Mouse (Mus musculus): Measurements from ENCODE around the gene Jph2. TPM values are rescaled to one million over a fixed set of nuclear protein-coding genes. Genes with fewer than 3 reads are reported as not detected.

Gene Jph2
- polyA plus RNA-seq, 1 experiment from 2014 or later: 0.28 TPM

DNA sequence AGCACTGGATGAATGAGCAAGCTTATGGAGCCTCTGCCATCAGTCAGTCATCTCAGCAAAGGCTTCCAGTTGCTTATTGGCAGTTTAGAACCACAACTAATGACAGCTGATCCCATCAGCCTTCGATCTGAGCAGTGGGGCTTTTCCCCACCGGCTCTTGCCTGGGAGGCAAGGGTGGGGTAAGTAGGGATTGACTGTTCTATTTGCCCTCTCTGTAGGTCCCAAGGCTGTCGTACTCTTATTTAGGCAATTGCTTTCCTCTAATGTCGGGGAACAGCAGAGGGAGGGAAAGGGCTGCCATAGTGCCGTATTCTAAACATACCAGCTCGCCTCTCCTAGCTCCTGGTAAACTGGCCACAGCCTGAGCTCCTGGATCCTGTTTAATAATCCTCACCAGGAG is 26.8 kb upstream of the Jph2 start, which contains the start of gene Oser1:
Oser1 (minus strand) TSS at position 101 of the 400 bp plus-strand sequence.
- DNase-seq (ENCODE audit: low read depth, low spot score) (no peak), ATAC-seq (no peak)
- POLR2A ChIA-PET: no interaction called here
- in situ Hi-C loops (cut with MboI; ENCODE audit: low pct_unique_long_range_greater_than_20kb): loop anchor here (5.0 kb wide), 1 partner anchor 48 kb away; the partner anchor contains the start of gene Fitm2
- H3K27me3 ChIP-seq: no peaks in the 10 kb centered on the region
- no peak for TF ChIP-seq CTCF (IDR thresholded peaks at IDR 0.05)
- CTCF ChIA-PET: interaction anchor here (1.4 kb wide), 1 partner anchor 10 kb away, joined by 4 read pairs; no protein-coding TSS in a partner anchor

DNA sequence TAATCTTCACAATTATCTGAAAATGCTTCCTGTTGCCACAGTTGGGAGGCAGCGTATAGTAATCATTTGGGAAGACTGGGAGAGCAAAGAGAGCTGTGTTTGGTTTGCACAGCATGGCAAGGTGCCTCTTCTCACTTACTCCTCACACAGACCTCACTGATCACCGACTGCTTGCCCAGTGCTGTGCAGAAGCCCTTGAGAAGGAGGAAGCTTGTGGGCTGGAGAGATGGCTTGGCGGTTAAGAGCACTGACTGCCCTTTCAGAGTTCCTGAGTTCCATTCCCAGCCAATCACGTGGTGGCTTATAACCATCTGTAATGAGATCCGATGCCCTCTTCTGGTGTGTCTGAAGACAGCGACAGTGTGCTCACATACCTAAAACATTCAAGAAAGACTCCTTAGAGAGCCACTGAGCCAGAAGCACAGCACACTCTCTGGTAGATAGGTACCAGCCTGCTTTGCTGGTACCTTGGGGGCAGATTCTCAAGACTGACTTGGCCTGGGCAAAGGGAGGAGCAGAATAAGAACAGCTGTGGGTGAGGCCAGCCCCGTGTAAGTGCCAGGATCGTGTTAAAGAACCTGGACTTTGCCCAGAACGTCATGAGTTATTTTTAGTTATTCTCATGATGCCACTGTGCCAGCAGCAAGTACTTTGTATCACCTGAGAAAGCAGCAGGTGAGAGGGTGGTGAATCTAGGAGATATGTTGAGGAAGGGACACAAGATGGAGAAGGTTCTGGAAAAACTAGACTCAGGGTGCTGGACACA is 25.3 kb upstream of the Jph2 start:
- DNase-seq (ENCODE audit: low read depth, low spot score): no peak
- CTCF ChIA-PET: interaction anchor here (1.2 to 1.4 kb wide), 2 partner anchors 12 to 14 kb away, joined by 3 to 4 read pairs; no protein-coding TSS in a partner anchor

DNA sequence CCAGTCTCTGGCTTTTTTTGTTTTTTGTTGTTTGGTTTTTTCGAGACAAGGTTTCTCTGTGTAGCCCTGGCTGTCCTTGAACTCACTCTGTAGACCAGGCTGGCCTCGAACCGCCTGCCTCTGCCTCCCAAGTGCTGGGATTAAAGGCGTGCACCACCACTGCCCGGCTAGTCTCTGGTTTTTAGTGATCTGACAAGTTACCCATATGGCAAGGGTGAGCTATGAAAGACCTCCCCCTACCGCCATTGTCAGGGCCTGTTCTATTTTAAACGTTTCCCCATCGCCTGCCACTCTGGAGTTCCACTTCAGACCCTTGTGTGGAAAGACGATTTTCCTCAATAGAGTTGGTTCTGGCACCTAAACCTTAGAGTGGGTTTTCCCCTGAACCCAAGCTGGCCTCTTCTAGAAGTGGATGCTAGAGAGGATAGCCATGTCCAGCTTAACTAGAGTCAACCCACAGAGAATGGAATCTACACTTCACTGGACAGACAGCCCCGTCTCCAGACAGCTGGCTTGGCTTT is 22.6 kb upstream of the Jph2 start:
- POLR2A ChIA-PET: no interaction called here
- H3K27me3 ChIP-seq: no peaks in the 10 kb centered on the region
- CTCF ChIA-PET: interaction anchor here (0.8 to 1.6 kb wide), 3 partner anchors 19 to 52 kb away, joined by 3 to 6 read pairs (median 3); partner anchors contain the start of gene Fitm2
- no peak for TF ChIP-seq CTCF (IDR thresholded peaks at IDR 0.05)
- DNase-seq (ENCODE audit: low read depth, low spot score) (no peak), ATAC-seq (no peak)
- in situ Hi-C loops (cut with MboI; ENCODE audit: low pct_unique_long_range_greater_than_20kb): loop anchor here (5.0 kb wide), 1 partner anchor 52 kb away; the partner anchor contains the start of gene Fitm2

More for the DNA sequence above, 25.3 kb upstream of the Jph2 start:
- TF ChIP-seq CTCF (IDR thresholded peaks at IDR 0.05): no peak
- POLR2A ChIA-PET: interaction anchor here (0.7 kb wide), 1 partner anchor 32 kb away, joined by 3 read pairs; no protein-coding TSS in a partner anchor
- in situ Hi-C loops (cut with MboI; ENCODE audit: low pct_unique_long_range_greater_than_20kb): loop anchor here (5.0 kb wide), 1 partner anchor 49 kb away; the partner anchor contains the start of gene Fitm2
- ATAC-seq: no peak
- no peaks in the 10 kb centered on the region for H3K27me3 ChIP-seq

DNA sequence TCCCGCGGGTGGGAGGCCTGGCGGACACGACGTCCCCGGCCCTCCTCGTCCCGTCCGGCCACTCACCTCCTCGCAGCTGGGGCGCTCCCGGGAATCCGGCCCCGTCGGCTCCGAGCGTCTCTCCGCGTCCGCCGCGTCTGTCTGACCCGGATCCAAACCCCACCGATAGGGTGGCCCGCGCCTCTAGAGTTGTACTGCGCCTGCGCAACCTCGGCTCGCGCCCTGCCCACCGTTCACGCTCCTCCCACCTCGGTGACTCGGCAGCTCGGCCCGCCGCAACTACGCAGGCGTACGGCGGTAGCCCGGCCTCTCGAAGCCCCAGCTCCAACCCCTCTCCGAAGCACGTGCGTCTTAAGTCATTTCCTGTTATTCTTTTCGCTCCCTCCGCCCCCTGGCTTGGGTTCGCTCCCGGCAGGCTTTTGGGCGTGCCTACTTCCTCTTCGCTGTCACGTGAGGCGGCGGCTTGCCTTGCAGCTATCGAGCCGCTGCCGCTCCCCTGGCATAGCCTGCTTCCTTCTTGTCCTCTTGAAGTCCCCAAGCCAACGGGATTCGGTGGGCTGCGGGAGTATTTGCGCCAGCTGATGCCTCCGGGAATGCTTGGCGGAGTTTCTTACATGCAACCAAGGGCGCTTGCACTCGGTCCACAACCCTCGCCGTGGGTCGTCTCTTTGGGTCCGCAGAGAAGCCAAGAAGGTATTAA is 21.7 kb upstream of the Jph2 start:
- ATAC-seq: peak; percentile 90
- CTCF ChIA-PET: interaction anchor here (0.7 kb wide), 1 partner anchor 75 kb away, joined by 3 read pairs; no protein-coding TSS in a partner anchor
- in situ Hi-C loops (cut with MboI; ENCODE audit: low pct_unique_long_range_greater_than_20kb): loop anchor here (5.0 kb wide), 1 partner anchor 53 kb away; the partner anchor contains the start of gene Fitm2
- peak; percentile 89 for DNase-seq (ENCODE audit: low read depth, low spot score)
- POLR2A ChIA-PET: interaction anchor here (1.6 kb wide), 1 partner anchor 10 kb away, joined by 5 read pairs; no protein-coding TSS in a partner anchor
- no peak for TF ChIP-seq CTCF (IDR thresholded peaks at IDR 0.05)
- H3K27me3 ChIP-seq: no peaks in the 10 kb centered on the region

DNA sequence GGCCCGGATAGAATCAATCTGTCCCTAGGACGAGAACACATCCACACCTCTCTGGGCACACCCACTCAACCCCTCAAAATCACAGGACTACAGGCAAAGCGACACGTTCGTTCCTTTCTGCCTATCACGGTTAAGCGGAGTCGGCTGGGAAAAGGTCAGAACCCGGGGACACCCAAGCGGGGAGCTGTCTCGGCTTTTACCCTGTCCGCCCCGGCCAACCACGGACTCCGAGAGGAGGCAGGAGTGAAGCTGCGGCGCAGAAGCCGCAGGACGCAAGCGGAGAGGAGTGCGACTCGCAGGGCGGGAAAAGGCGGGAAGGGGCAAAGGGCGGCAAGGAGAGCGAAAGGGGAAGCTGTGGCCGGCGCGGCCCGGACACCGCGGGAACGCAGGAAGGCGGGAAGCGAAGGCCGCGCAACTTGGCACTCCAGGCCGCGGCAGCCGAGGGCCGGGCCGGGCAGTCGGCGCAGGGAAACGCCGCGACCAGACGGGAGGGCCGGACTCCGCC is 21.1 kb upstream of the Jph2 start:
- in situ Hi-C loops (cut with MboI; ENCODE audit: low pct_unique_long_range_greater_than_20kb): no loop called here
- ChIA-PET POLR2A (interaction anchor here (1.1 to 1.6 kb wide), 2 partner anchors 10 to 15 kb away, joined by 4 to 5 read pairs; no protein-coding TSS in a partner anchor), CTCF (no interaction called here)
- no peak for DNase-seq (ENCODE audit: low read depth, low spot score)
- peak; percentile 30 for ATAC-seq
- H3K27me3 ChIP-seq: no peaks in the 10 kb centered on the region
- TF ChIP-seq CTCF (IDR thresholded peaks at IDR 0.05): no peak

DNA sequence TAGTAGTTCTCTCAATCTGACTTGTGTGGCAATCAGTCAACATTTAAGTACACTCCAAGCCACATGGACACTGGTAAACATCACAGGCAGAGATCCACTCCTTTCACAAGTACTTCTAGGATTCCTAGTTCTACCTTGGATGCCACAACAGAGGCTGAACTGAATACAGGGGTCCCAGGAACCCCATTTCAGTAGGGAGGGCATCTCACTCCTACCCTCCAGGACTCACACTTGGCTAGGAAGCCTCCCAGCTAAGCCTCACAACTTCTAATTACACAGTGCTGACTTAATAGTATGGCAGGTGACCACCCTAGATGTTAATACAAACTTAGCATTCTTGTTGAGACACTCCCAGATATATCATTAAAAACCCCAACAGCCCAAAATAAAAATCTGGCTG is 20.0 kb upstream of the Jph2 start:
- CTCF ChIA-PET: interaction anchor here (1.8 to 2.7 kb wide), 2 partner anchors 16 to 77 kb away, joined by 5 read pairs; no protein-coding TSS in a partner anchor
- no peak for DNase-seq (ENCODE audit: low read depth, low spot score)

DNA sequence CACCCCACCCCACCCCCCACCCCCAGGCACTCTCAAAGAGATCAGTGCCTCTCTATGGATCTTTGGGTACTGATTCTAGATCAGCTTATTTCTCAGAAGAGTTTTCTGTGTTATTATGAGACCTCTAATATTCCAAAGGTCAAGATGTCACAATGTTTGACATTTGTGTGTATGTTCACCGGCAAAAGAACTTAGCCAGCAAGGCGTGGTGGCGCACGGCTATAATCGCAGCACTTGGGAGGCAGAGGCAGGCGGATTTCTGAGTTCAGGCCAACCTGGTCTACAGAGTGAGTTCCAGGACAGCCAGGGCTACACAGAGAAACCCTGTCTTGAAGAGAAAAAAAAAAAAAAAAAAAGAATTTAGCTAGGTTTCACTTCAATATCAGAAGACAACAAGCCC is 19.2 kb upstream of the Jph2 start:
- ChIA-PET POLR2A (interaction anchor here (0.5 kb wide), 1 partner anchor 76 kb away, joined by 3 read pairs; no protein-coding TSS in a partner anchor), CTCF (interaction anchor here (1.8 to 2.7 kb wide), 2 partner anchors 16 to 76 kb away, joined by 5 read pairs; no protein-coding TSS in a partner anchor)
- no peaks in the 10 kb centered on the region for H3K27me3 ChIP-seq
- no peak for ATAC-seq
- DNase-seq (ENCODE audit: low read depth, low spot score): no peak
- in situ Hi-C loops (cut with MboI; ENCODE audit: low pct_unique_long_range_greater_than_20kb): no loop called here
- no peak for TF ChIP-seq CTCF (IDR thresholded peaks at IDR 0.05)

More for the DNA sequence above, 20.0 kb upstream of the Jph2 start:
- H3K27me3 ChIP-seq: no peaks in the 10 kb centered on the region
- no peak for TF ChIP-seq CTCF (IDR thresholded peaks at IDR 0.05)
- in situ Hi-C loops (cut with MboI; ENCODE audit: low pct_unique_long_range_greater_than_20kb): no loop called here
- ATAC-seq: no peak
- POLR2A ChIA-PET: interaction anchor here (1.1 to 1.6 kb wide), 2 partner anchors 9 to 14 kb away, joined by 4 to 5 read pairs; no protein-coding TSS in a partner anchor

DNA sequence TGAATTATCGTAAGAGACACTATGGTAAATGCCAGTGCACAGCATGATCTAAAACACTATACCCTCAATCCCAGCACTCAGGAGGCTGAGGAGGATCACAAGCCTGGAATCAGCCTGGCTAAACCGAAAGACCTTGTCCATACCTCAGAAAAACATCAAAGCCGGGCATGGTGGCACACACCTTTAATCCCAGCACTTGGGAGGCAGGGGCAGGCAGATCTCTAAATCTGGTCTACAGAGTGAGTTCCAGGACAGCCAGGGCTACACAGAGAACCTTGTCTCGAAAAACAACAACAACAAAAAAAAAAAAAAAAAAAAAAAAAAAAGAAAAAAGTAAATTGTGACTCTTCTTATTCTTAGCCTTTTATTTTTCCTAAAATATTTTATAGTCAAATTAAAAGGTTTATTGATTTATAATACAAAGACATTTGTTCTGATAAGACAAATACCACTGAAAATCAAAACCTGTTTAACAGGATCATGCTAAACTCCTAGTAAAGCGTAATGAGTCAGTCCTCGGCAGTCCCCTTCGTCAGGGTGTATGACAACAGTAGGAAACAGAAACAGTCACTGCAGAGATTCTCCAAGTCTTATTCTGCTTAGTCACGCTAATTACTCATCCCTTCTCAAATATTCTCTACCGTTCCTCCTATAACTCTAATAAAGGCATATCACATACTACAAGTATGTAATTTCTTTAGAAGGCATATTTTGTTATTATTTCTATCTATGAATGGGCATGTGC is 15.2 kb upstream of the Jph2 start:
- no peak for TF ChIP-seq CTCF (IDR thresholded peaks at IDR 0.05)
- ChIA-PET CTCF (interaction anchor here (1.4 to 2.0 kb wide), 2 partner anchors 12 to 73 kb away, joined by 5 to 9 read pairs; no protein-coding TSS in a partner anchor), POLR2A (no interaction called here)
- H3K27me3 ChIP-seq: no peaks in the 10 kb centered on the region
- ATAC-seq (no peak), DNase-seq (ENCODE audit: low read depth, low spot score) (no peak)
- in situ Hi-C loops (cut with MboI; ENCODE audit: low pct_unique_long_range_greater_than_20kb): no loop called here

DNA sequence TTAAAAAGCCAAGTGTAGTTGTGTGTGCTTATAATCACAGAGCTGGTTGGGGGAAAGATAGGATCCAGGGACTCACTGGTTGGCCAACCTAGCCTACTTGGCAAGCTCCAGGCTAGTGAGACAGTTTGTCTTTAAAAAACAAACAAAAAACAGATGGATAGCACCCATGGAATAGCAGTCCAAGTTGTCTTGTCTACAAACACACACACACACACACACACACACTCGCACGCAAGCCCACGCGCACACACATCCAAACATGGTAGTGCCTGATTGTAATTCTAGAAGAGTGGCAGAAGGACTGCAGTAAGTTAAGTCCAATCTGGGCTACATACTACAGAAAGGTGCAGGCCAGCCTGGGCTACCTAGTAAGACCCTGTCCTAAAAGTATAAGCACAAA is 14.6 kb upstream of the Jph2 start:
- ATAC-seq: no peak
- in situ Hi-C loops (cut with MboI; ENCODE audit: low pct_unique_long_range_greater_than_20kb): no loop called here
- DNase-seq (ENCODE audit: low read depth, low spot score): no peak
- no peak for TF ChIP-seq CTCF (IDR thresholded peaks at IDR 0.05)
- no peaks in the 10 kb centered on the region for H3K27me3 ChIP-seq
- CTCF ChIA-PET: no interaction called here
- POLR2A ChIA-PET: no interaction called here

All from Patski (cell line).